ENCODE assay signal across 8 mouse cellular contexts in genomic region chr4:106606639-106607554, GRCm38 (mm10). TPM values are rescaled to one million over a fixed set of nuclear protein-coding genes. Genes with fewer than 3 reads are reported as not detected.
A peak's percentile ranks its signal among the peaks of the same experiment; 100 is the strongest.
DNase-seq lines count a peak whose midpoint lies in the region; ATAC-seq and TF ChIP-seq lines count a peak whose summit lies in the region.

No protein-coding gene starts in this region.

- intact Hi-C loops in heart, adult 2 months (cut with DNase I): no loop called here

- no peaks in the 10 kb centered on the region for H3K79me2 ChIP-seq in heart, adult 2 months (replicated peaks; ENCODE audit: control insufficient read depth, insufficient read depth, low read length)

- no peaks in the 10 kb centered on the region for H3K36me3 ChIP-seq in kidney, embryonic 16.5 days (ENCODE audit: insufficient read depth, low read length)
- H3K36me3 ChIP-seq in embryonic facial prominence, embryonic 13.5 days: no peaks in the 10 kb centered on the region
- no peaks in the 10 kb centered on the region for H3K36me3 ChIP-seq in limb, embryonic 12.5 days
- no peaks in the 10 kb centered on the region for H3K36me3 ChIP-seq in neural tube, embryonic 14.5 days (ENCODE audit: control insufficient read depth, insufficient read depth, low read length)
- no peaks in the 10 kb centered on the region for H3K36me3 ChIP-seq in heart, adult 2 months (ENCODE audit: control insufficient read depth, insufficient read depth, low read length)

- H3K27me3 ChIP-seq in kidney, embryonic 16.5 days (ENCODE audit: insufficient read depth, low read length): no peaks in the 10 kb centered on the region
- no peaks in the 10 kb centered on the region for H3K27me3 ChIP-seq in embryonic facial prominence, embryonic 13.5 days
- H3K27me3 ChIP-seq in limb, embryonic 12.5 days: no peaks in the 10 kb centered on the region
- H3K27me3 ChIP-seq in neural tube, embryonic 14.5 days (ENCODE audit: control insufficient read depth, insufficient read depth, low read length): no peaks in the 10 kb centered on the region
- no peaks in the 10 kb centered on the region for H3K27me3 ChIP-seq in heart, adult 2 months (ENCODE audit: control insufficient read depth, insufficient read depth, low read length)

- no peak for TF ChIP-seq CTCF in heart, adult 2 months (IDR thresholded peaks at IDR 0.05)

- TF ChIP-seq EP300 in heart, adult 2 months (IDR thresholded peaks at IDR 0.05; ENCODE audit: insufficient read depth, low read depth, low read length): no peak

- H3K9ac ChIP-seq in kidney, embryonic 16.5 days (replicated peaks; ENCODE audit: low read length): 0 out of 2 replicates have a peak overlapping the region, but pooled peaks have one; percentile 44
- 0 out of 2 replicates have a peak overlapping the region, but pooled peaks have one; percentile 11 for H3K9ac ChIP-seq in embryonic facial prominence, embryonic 13.5 days
- H3K9ac ChIP-seq in limb, embryonic 12.5 days (replicated peaks): peak overlapping the region; percentile 18; the same call in 1 of the 2 replicates
- no peak overlapping the region for H3K9ac ChIP-seq in neural tube, embryonic 14.5 days (replicated peaks; ENCODE audit: low read depth, low read length)
- H3K9ac ChIP-seq in heart, adult 2 months (ENCODE audit: low read depth, low read length): no peak overlapping the region

- ATAC-seq in kidney, embryonic 16.5 days (ENCODE audit: low FRiP score, low TSS enrichment): peak; percentile 91
- peak; percentile 83 for ATAC-seq in embryonic facial prominence, embryonic 13.5 days (ENCODE audit: insufficient number of reproducible peaks, insufficient read depth, low FRiP score, low TSS enrichment, low read depth)
- peak; percentile 76 for ATAC-seq in limb, embryonic 12.5 days (ENCODE audit: insufficient number of reproducible peaks, insufficient read depth, low FRiP score, low TSS enrichment, low read depth)
- peak; percentile 91 for ATAC-seq in neural tube, embryonic 14.5 days (ENCODE audit: low read depth)

- no peak overlapping the region for H3K4me3 ChIP-seq in kidney, embryonic 16.5 days (ENCODE audit: low read length)
- peak overlapping the region; percentile 10; the same call in 1 of the 2 replicates for H3K4me3 ChIP-seq in embryonic facial prominence, embryonic 13.5 days
- H3K4me3 ChIP-seq in limb, embryonic 12.5 days (replicated peaks): 0 out of 2 replicates have a peak overlapping the region, but pooled peaks have one; percentile 11
- H3K4me3 ChIP-seq in neural tube, embryonic 14.5 days (ENCODE audit: low read depth, low read length): 0 out of 2 replicates have a peak overlapping the region, but pooled peaks have one; percentile 0
- H3K4me3 ChIP-seq in heart, adult 2 months: no peak overlapping the region

- H3K9me3 ChIP-seq in kidney, embryonic 16.5 days (ENCODE audit: low read length): peaks cover 2% of the 10 kb centered on the region; the same call in 1 of the 2 replicates
- H3K9me3 ChIP-seq in embryonic facial prominence, embryonic 13.5 days: no peaks in the 10 kb centered on the region
- no peaks in the 10 kb centered on the region for H3K9me3 ChIP-seq in limb, embryonic 12.5 days
- no peaks in the 10 kb centered on the region for H3K9me3 ChIP-seq in neural tube, embryonic 14.5 days (ENCODE audit: control insufficient read depth, low read length)

- no peak for DNase-seq in kidney, adult 11 months
- no peak for DNase-seq in frontal cortex, adult 2 months (ENCODE audit: extremely low spot score in 1 of 2, low spot score in 1 of 2)
- no peak for DNase-seq in cerebellum, postnatal 4 days (ENCODE audit: low spot score in 2 of 2)
- DNase-seq in heart, adult 2 months: no peak

- TF ChIP-seq POLR2A in heart, adult 2 months (IDR thresholded peaks at IDR 0.05; ENCODE audit: insufficient read depth, low read depth, low read length): no peak

- no peak overlapping the region for H3K27ac ChIP-seq in kidney, embryonic 16.5 days (ENCODE audit: low read length)
- no peak overlapping the region for H3K27ac ChIP-seq in embryonic facial prominence, embryonic 13.5 days
- no peak overlapping the region for H3K27ac ChIP-seq in limb, embryonic 12.5 days
- no peak overlapping the region for H3K27ac ChIP-seq in neural tube, embryonic 14.5 days (ENCODE audit: low read depth, low read length)
- H3K27ac ChIP-seq in heart, adult 2 months: no peak overlapping the region

- no peaks in the 10 kb centered on the region for H3K4me1 ChIP-seq in kidney, embryonic 16.5 days (ENCODE audit: insufficient read depth, low read length)
- peaks cover 8% of the 10 kb centered on the region for H3K4me1 ChIP-seq in embryonic facial prominence, embryonic 13.5 days
- no peaks in the 10 kb centered on the region for H3K4me1 ChIP-seq in limb, embryonic 12.5 days (replicated peaks)
- H3K4me1 ChIP-seq in neural tube, embryonic 14.5 days (ENCODE audit: control insufficient read depth, insufficient read depth, low read length): no peaks in the 10 kb centered on the region
- H3K4me1 ChIP-seq in heart, adult 2 months (ENCODE audit: control insufficient read depth, insufficient read depth, low read length): no peaks in the 10 kb centered on the region

- 42% methylated on average over 18 of the region's 18 CpGs for WGBS in kidney, embryonic 16.5 days
- 41% methylated on average over 18 of the region's 18 CpGs for WGBS in embryonic facial prominence, embryonic 13.5 days
- 43% methylated on average over 18 of the region's 18 CpGs for WGBS in limb, embryonic 12.5 days
- WGBS in neural tube, embryonic 14.5 days: 42% methylated on average over 18 of the region's 18 CpGs
- WGBS in heart, adult 2 months: 43% methylated on average over 18 of the region's 18 CpGs

- peak overlapping the region; percentile 15; the same call in 1 of the 2 replicates for H3K4me2 ChIP-seq in kidney, embryonic 16.5 days (replicated peaks; ENCODE audit: low read depth, low read length)
- peak overlapping the region; percentile 48 for H3K4me2 ChIP-seq in embryonic facial prominence, embryonic 13.5 days
- peak overlapping the region; percentile 42 for H3K4me2 ChIP-seq in limb, embryonic 12.5 days
- H3K4me2 ChIP-seq in neural tube, embryonic 14.5 days (ENCODE audit: low read depth, low read length): peak overlapping the region; percentile 17

RNA-seq across cellular contexts. Expression of gene Lexm, which starts 10.1 kb away (rescaled TPM):
- polyA plus RNA-seq in kidney, embryonic 16.5 days (2015; fragmentation: Nextera tagmentation; extraction: Ambion mirVana): not detected in 2 replicates
- polyA plus RNA-seq in embryonic facial prominence, embryonic 13.5 days (2015; fragmentation: Nextera tagmentation; extraction: Ambion mirVana): not detected in 2 replicates
- 0.24 and 0.73 TPM in 2 replicates for polyA plus RNA-seq in limb, embryonic 12.5 days (2016; fragmentation: Nextera tagmentation; extraction: Ambion mirVana)
- not detected in 2 replicates for polyA plus RNA-seq in neural tube, embryonic 14.5 days (2014; fragmentation: Nextera tagmentation; extraction: Ambion mirVana)
- polyA plus RNA-seq in frontal cortex, adult 2 months (2012; rRNA removed): 0.16 TPM in 1 of 2 replicates, not detected in the other
- total RNA-seq in heart, adult 2 months (2021): not detected
- not detected in 2 replicates for polyA plus RNA-seq in heart, adult 2 months (2012; rRNA removed)

RNA-seq across cellular contexts. Expression of gene Ttc22, which starts 15.3 kb away (rescaled TPM):
- 6.7 and 7.1 TPM in 2 replicates for polyA plus RNA-seq in kidney, embryonic 16.5 days (2015; fragmentation: Nextera tagmentation; extraction: Ambion mirVana)
- 1.8 TPM in 2 replicates for polyA plus RNA-seq in embryonic facial prominence, embryonic 13.5 days (2015; fragmentation: Nextera tagmentation; extraction: Ambion mirVana)
- 0.31 and 0.33 TPM in 2 replicates for polyA plus RNA-seq in limb, embryonic 12.5 days (2016; fragmentation: Nextera tagmentation; extraction: Ambion mirVana)
- polyA plus RNA-seq in neural tube, embryonic 14.5 days (2014; fragmentation: Nextera tagmentation; extraction: Ambion mirVana): 1.7 and 3.0 TPM in 2 replicates
- 2.0 and 2.3 TPM in 2 replicates for polyA plus RNA-seq in frontal cortex, adult 2 months (2012; rRNA removed)
- not detected for total RNA-seq in heart, adult 2 months (2021)
- 0.15 and 0.21 TPM in 2 replicates for polyA plus RNA-seq in heart, adult 2 months (2012; rRNA removed)

RNA-seq across cellular contexts. Expression of gene Pars2, which starts 44.0 kb away (rescaled TPM):
- polyA plus RNA-seq in kidney, embryonic 16.5 days (2015; fragmentation: Nextera tagmentation; extraction: Ambion mirVana): 16.0 and 17.9 TPM in 2 replicates
- polyA plus RNA-seq in embryonic facial prominence, embryonic 13.5 days (2015; fragmentation: Nextera tagmentation; extraction: Ambion mirVana): 14.6 and 14.8 TPM in 2 replicates
- 14.3 and 18.0 TPM in 2 replicates for polyA plus RNA-seq in limb, embryonic 12.5 days (2016; fragmentation: Nextera tagmentation; extraction: Ambion mirVana)
- polyA plus RNA-seq in neural tube, embryonic 14.5 days (2014; fragmentation: Nextera tagmentation; extraction: Ambion mirVana): 8.8 and 9.9 TPM in 2 replicates
- polyA plus RNA-seq in frontal cortex, adult 2 months (2012; rRNA removed): 10.4 and 10.9 TPM in 2 replicates
- total RNA-seq in heart, adult 2 months (2021): 1 to 10 TPM; 4.9 to 5.9 TPM
- polyA plus RNA-seq in heart, adult 2 months (2012; rRNA removed): 6.7 and 11.5 TPM in 2 replicates

RNA-seq across cellular contexts. Expression of gene Dhcr24, which starts 46.1 kb away (rescaled TPM):
- 4.1 TPM in 2 replicates for polyA plus RNA-seq in kidney, embryonic 16.5 days (2015; fragmentation: Nextera tagmentation; extraction: Ambion mirVana)
- 6.9 TPM in 2 replicates for polyA plus RNA-seq in embryonic facial prominence, embryonic 13.5 days (2015; fragmentation: Nextera tagmentation; extraction: Ambion mirVana)
- polyA plus RNA-seq in limb, embryonic 12.5 days (2016; fragmentation: Nextera tagmentation; extraction: Ambion mirVana): 6.3 and 6.6 TPM in 2 replicates
- polyA plus RNA-seq in neural tube, embryonic 14.5 days (2014; fragmentation: Nextera tagmentation; extraction: Ambion mirVana): 24.0 and 24.3 TPM in 2 replicates
- polyA plus RNA-seq in frontal cortex, adult 2 months (2012; rRNA removed): 70.4 and 77.0 TPM in 2 replicates
- 1 to 10 TPM; 1.4 to 4.0 TPM for total RNA-seq in heart, adult 2 months (2021)
- 5.2 and 5.4 TPM in 2 replicates for polyA plus RNA-seq in heart, adult 2 months (2012; rRNA removed)

Comparison
In these comparisons a context has a peak if more than half of its experiments do, and no peak if none do; other contexts are left out.
1. H3K4me3 ChIP-seq: peak in embryonic facial prominence, embryonic 13.5 days (single experiment), limb, embryonic 12.5 days (single experiment) and neural tube, embryonic 14.5 days (single experiment); none in kidney, embryonic 16.5 days (single experiment) and heart, adult 2 months (single experiment).
2. H3K9ac ChIP-seq: peak in kidney, embryonic 16.5 days (single experiment), embryonic facial prominence, embryonic 13.5 days (single experiment) and limb, embryonic 12.5 days (single experiment); none in neural tube, embryonic 14.5 days (single experiment) and heart, adult 2 months (single experiment).
3. Peak in every context shown above with its lines, with median percentiles within 50 percentile points of each other: ATAC-seq and H3K4me2 ChIP-seq.